Mouse (Mus musculus) ES-CJ7 (cell line): ENCODE results near the gene Syne2.

Experiments used
- DNase-seq: peaks from one replicate; pipeline ENCODE4 v3.0.0; 2011; ENCODE audit warnings: low read depth, low spot score

The Syne2 gene

GRCm38 (mm10) chr12:75827751-75828150, 9.8 kb downstream of the Syne2 start:
- DNase-seq: no peak

GRCm38 (mm10) chr12:75829616-75830015, 11.7 kb downstream of the Syne2 start:
- no peak for DNase-seq

- DNase-seq: no peak
Measured at GRCm38 (mm10) chr12:75833149-75833959, 15.4 kb downstream of the Syne2 start.

- no peak for DNase-seq
Measured at GRCm38 (mm10) chr12:75833960-75834729, 16.2 kb downstream of the Syne2 start.

GRCm38 (mm10) chr12:75836524-75836962, 18.6 kb downstream of the Syne2 start:
- no peak for DNase-seq

GRCm38 (mm10) chr12:75837462-75837861, 19.5 kb downstream of the Syne2 start:
- no peak for DNase-seq

GRCm38 (mm10) chr12:75839083-75839736, 21.3 kb downstream of the Syne2 start:
- no peak for DNase-seq

- DNase-seq: no peak
Measured at GRCm38 (mm10) chr12:75841183-75841582, 23.2 kb downstream of the Syne2 start.

GRCm38 (mm10) chr12:75844311-75844710, 26.4 kb downstream of the Syne2 start:
- peak; percentile 57 for DNase-seq

GRCm38 (mm10) chr12:75845070-75845469, 27.1 kb downstream of the Syne2 start:
- no peak for DNase-seq

GRCm38 (mm10) chr12:75846513-75846912, 28.6 kb downstream of the Syne2 start:
- no peak for DNase-seq

- DNase-seq: no peak
Measured at GRCm38 (mm10) chr12:75850205-75850604, 32.3 kb downstream of the Syne2 start.

GRCm38 (mm10) chr12:75851481-75851880, 33.5 kb downstream of the Syne2 start:
- no peak for DNase-seq

- no peak for DNase-seq
Measured at GRCm38 (mm10) chr12:75852384-75852783, 34.5 kb downstream of the Syne2 start.

- DNase-seq: no peak
Measured at GRCm38 (mm10) chr12:75853559-75853958, 35.6 kb downstream of the Syne2 start.

- no peak for DNase-seq
Measured at GRCm38 (mm10) chr12:75855051-75855453, 37.1 kb downstream of the Syne2 start.

- no peak for DNase-seq
Measured at GRCm38 (mm10) chr12:75855621-75856020, 37.7 kb downstream of the Syne2 start.

- no peak for DNase-seq
Measured at GRCm38 (mm10) chr12:75856096-75856868, 38.3 kb downstream of the Syne2 start.

GRCm38 (mm10) chr12:75859936-75860335, 42.0 kb downstream of the Syne2 start:
- DNase-seq: no peak

- DNase-seq: no peak
Measured at GRCm38 (mm10) chr12:75860843-75861242, 42.9 kb downstream of the Syne2 start.

- DNase-seq: no peak
Measured at GRCm38 (mm10) chr12:75865166-75865565, 47.2 kb downstream of the Syne2 start.
